Mouse (Mus musculus) kidney, adult 2 months (tissue): ENCODE data around the gene Dync1li2.

Experiments
- CTCF ChIP-seq: fragments of 200-500 bp; conservative IDR thresholded peaks from 2 replicates; pipeline ENCODE4 v1.5.1; 2011; ENCODE audit warnings: low read depth, mild to moderate bottlenecking, control low read depth, low read length, moderate library complexity, mixed read lengths; ENCODE audit not compliant: insufficient read depth, insufficient read length
- POLR2A ChIP-seq: fragments of 200-500 bp; IDR thresholded peaks from one replicate; pipeline ENCODE4 v1.6.1; 2011; ENCODE audit warnings: low read depth, low read length, control low read depth

DNA sequence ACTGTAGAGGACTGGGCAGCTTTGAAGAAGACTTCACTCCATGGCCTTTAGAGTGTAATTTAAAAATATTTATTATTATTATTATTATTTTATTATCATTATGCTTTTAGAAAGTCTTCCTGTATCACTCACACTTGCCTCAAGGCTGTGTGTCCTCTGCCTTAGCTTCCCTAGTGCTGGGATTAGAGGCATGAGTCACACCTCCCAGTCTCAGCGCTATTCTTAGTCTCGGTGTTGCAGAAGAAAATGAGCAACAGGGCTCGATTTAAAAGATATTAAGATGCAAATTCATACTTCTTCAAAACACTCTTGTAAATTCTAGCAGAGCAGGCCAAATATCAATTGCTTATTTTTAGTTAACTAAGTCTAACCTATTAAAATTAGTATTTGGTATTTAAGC lies 5.9 kb upstream of the Dync1li2 start:
- TF ChIP-seq CTCF, result no peak
- TF ChIP-seq POLR2A, result no peak
